Mouse (Mus musculus): Measurements from ENCODE around the gene Socs3.

Socs3 gene

DNA sequence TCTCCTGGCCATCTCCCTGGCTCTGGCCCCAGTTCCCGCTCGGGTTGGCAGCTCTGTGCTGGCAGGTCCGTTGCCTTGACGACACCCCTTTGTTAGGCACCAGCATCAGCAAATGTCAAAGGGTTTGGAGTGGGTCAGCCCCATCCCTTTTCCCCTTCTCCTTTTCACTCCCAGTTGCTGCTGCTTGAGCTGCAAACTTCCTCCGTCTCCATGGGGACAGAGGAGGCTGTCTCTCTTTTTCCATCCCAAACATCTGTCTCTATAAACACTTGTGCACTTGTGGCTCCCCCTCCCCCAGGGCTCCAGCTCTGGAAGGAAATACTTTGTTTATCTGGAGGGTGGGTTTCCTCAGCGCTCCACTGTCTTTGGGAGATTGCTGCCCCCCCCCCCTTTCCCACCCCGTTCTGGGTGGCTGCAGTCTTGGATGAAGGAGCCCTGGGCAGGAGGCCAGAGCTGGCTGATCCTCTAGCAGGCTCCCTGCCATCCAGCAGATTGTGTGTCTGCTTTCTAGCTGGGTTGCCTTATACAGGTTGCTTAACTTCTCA lies 30.0 kb downstream of the Socs3 start:
- no peak for DNase-seq (ENCODE audit: low read depth, low spot score)
- Histone ChIP-seq H3K36me3 (ENCODE audit: control insufficient read depth, insufficient read depth, low read length, poor library complexity, severe bottlenecking) (no peaks in the 10 kb centered on the region), H3K27me3 (ENCODE audit: control insufficient read depth, insufficient read depth, low read length, poor library complexity, severe bottlenecking) (no peaks in the 10 kb centered on the region)

DNA sequence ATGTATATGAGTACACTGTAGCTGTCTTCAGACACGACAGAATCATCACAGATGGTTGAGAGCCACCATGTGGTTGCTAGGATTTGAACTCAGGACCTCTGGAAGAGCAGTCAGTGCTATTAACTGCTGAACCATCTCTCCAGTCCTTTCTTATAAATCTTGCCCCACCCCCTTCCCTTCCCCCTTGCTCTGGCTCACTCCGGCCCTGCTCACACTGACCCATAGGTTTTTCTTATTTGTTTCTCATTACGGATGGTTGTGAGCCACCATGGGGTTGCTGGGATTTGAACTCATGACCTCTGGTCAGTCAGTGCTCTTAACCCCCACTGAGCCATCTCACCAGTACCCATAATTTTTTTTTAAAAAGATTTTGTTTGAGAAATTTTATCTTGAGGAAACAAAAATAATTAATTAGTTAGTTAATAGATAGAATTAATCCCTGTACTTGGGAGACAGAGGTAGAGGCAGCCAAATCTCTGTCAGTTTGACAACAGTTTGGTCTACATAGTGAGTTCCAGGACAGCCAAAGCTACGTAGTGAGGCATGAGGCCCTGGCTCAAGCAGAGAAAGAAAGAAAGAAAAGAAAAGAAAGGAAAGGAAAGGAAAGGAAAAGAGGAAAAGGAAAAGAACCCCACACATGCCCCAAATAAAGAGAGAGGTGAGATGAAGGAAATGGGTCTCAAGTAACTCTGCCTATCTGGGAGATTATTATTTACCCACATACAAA lies 30.7 kb downstream of the Socs3 start:
- DNase-seq (ENCODE audit: low read depth, low spot score) = no peak
- H3K36me3 ChIP-seq (ENCODE audit: control insufficient read depth, insufficient read depth, low read length, poor library complexity, severe bottlenecking) = no peaks in the 10 kb centered on the region
- H3K27me3 ChIP-seq (ENCODE audit: control insufficient read depth, insufficient read depth, low read length, poor library complexity, severe bottlenecking) = no peaks in the 10 kb centered on the region

GRCm38 (mm10) chr11:117936202-117936601 lies 33.6 kb downstream of the Socs3 start:
- DNase-seq (ENCODE audit: low read depth, low spot score) = no peak
- no peaks in the 10 kb centered on the region for H3K27me3 ChIP-seq (ENCODE audit: control insufficient read depth, insufficient read depth, low read length, poor library complexity, severe bottlenecking)

DNA sequence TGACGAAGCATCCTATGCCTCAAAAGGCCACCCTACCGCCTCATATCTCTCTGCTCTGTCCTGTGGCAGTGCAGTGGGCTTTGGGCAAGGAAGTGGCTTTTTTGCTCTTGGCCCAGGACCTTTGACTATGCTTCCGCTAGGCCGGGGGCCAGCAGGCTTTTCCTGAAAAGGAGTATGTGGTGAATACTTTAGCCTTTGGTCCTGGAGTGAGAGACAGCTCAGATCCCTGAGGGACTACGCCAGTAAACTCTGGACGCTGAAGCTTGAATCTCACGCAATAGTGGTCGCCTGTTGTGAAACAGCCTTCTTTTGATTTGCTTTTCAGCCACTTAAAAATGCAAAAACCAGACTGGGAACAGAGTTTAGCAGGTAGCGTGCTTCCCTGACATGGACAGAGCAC lies 34.2 kb downstream of the Socs3 start:
- H3K36me3 ChIP-seq (ENCODE audit: control insufficient read depth, insufficient read depth, low read length, poor library complexity, severe bottlenecking) = no peaks in the 10 kb centered on the region
- no peaks in the 10 kb centered on the region for H3K27me3 ChIP-seq (ENCODE audit: control insufficient read depth, insufficient read depth, low read length, poor library complexity, severe bottlenecking)
- no peak for DNase-seq (ENCODE audit: low read depth, low spot score)

More at GRCm38 (mm10) chr11:117936202-117936601, 33.6 kb downstream of the Socs3 start:
- H3K36me3 ChIP-seq (ENCODE audit: control insufficient read depth, insufficient read depth, low read length, poor library complexity, severe bottlenecking) = no peaks in the 10 kb centered on the region

DNA sequence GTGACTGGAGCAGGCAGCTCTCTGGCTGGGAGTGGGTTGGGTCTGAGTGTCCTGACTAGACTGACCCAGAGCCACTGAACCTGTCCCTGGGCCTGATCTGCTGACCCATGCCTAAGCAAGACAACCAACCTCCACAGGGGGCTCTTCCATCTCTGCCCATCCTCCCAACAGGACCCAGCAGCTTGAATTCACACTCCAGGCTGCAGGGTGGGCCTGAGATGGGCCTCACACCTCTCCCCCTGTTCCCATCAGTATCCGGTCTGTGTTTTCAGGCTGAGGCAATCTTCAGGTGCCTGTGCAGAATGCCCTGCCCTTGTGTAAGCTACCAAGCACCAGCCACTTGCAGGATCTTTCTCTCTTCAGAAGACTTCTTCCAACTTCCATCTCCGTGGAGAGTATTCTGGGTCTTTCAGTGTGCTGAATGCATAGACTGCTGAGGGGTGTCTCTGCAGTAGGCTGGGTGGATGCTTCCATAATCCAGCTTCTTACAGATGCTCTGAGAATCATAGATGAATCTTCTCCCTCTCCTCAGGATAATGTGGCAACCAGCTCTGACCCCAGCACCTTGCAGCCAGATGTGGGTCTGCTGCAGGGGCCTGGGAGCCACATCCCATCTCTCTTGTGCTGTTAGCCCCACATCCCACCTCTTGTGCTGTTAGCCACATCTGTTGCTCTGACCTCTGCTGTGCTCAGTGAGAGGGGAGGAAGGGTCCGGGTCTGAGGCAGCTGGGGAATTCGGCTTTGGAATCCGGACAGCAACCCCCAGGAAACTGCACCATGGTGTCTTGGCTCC lies 35.1 kb downstream of the Socs3 start:
- H3K27me3 ChIP-seq (ENCODE audit: control insufficient read depth, insufficient read depth, low read length, poor library complexity, severe bottlenecking) = no peaks in the 10 kb centered on the region
- no peaks in the 10 kb centered on the region for H3K36me3 ChIP-seq (ENCODE audit: control insufficient read depth, insufficient read depth, low read length, poor library complexity, severe bottlenecking)
- DNase-seq (ENCODE audit: low read depth, low spot score) = no peak

DNA sequence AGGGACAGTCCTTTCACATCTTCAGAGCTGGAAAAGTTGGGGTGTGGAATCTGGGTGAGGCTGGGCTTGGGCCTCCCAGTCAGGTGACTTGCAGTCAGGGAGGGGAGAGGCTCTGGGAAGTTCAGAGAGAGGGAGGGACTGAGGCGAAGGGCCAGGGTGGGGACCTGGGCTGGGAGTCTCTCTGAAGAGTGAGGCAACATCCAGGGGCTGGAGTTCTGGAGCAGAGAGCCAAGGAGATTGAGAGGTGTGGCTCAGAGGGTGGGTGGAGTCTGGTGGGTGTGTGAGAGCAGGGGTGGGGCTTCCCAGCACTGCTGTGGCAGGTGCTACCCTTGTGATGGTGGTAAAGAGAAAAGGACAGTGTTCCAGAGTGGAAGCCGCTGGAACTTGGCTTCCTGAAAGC lies 35.7 kb downstream of the Socs3 start:
- H3K36me3 ChIP-seq (ENCODE audit: control insufficient read depth, insufficient read depth, low read length, poor library complexity, severe bottlenecking) = no peaks in the 10 kb centered on the region
- H3K27me3 ChIP-seq (ENCODE audit: control insufficient read depth, insufficient read depth, low read length, poor library complexity, severe bottlenecking) = no peaks in the 10 kb centered on the region
- no peak for DNase-seq (ENCODE audit: low read depth, low spot score)

DNA sequence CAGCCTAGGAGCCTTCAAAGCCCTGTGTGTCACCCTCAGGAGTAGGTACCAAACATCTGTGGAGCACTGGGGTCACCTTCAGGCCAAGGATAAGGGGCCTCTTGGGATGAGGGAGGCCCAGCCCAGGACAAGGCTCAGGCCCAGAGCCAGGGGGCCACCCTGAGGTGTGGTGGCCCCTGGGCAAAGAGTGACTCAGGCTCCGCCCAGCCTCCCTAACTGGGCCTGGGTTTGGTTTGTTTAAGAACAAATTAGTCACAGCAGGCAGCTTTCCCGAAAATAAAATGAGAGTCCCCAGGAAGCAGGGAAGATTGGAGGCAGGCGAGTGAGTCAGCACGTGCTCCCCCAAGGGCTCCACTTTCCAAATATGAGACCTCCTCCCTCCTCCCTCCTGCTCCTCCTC lies 37.7 kb downstream of the Socs3 start:
- Histone ChIP-seq H3K27me3 (ENCODE audit: control insufficient read depth, insufficient read depth, low read length, poor library complexity, severe bottlenecking) (no peaks in the 10 kb centered on the region), H3K36me3 (ENCODE audit: control insufficient read depth, insufficient read depth, low read length, poor library complexity, severe bottlenecking) (no peaks in the 10 kb centered on the region)
- no peak for DNase-seq (ENCODE audit: low read depth, low spot score)

DNA sequence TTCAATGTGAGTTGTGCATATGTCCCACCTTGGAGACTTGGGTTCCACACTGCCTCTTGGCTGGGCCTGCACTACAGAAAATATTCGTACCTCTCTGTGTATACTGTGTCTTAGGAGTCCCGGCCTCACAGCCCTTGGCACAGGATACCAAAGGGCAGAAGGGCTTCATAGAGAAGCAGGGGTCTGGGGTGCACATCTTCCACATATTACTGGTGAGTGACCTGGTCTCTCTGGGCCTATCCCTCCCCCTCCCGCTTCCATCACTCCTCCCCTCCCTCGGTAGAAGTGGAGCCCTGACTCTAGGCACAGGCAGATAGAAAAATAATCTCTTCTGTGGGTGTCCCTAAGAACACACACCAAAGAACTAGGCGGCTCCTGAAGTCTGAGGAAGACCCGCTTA lies 38.3 kb downstream of the Socs3 start:
- no peaks in the 10 kb centered on the region for H3K27me3 ChIP-seq (ENCODE audit: control insufficient read depth, insufficient read depth, low read length, poor library complexity, severe bottlenecking)

DNA sequence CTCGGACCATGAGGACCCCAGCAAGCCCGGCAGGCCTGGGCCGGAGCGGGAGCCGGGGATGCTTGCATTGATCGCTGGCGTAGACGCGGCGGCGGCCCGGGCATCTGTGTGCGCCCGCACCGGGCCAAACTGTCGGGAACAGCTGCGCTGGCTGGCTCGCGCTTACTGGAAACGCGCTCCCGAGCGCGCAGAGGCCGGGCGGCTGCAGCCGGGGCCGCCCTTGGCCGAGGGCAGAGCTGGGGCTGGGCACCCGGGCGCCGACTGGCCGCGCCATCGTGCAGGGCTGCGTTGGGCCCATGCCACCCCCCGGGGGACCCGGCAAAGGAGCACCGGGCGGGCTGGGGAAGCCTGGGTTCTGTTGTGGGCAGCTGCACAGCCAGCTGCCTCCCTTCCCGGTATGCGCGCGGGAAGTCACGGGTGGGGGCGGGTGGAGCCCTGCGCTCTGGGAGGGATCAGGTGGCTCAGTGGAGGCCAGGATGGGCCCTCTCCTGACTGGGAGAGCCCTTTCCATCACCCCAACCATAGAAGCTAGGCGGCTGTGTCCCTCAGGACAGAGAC lies 39.0 kb downstream of the Socs3 start:
- no peak for DNase-seq (ENCODE audit: low read depth, low spot score)
- Histone ChIP-seq H3K27me3 (ENCODE audit: control insufficient read depth, insufficient read depth, low read length, poor library complexity, severe bottlenecking) (no peaks in the 10 kb centered on the region), H3K36me3 (ENCODE audit: control insufficient read depth, insufficient read depth, low read length, poor library complexity, severe bottlenecking) (no peaks in the 10 kb centered on the region)

More for the DNA sequence above, 38.3 kb downstream of the Socs3 start:
- DNase-seq (ENCODE audit: low read depth, low spot score) = no peak
- no peaks in the 10 kb centered on the region for H3K36me3 ChIP-seq (ENCODE audit: control insufficient read depth, insufficient read depth, low read length, poor library complexity, severe bottlenecking)

DNA sequence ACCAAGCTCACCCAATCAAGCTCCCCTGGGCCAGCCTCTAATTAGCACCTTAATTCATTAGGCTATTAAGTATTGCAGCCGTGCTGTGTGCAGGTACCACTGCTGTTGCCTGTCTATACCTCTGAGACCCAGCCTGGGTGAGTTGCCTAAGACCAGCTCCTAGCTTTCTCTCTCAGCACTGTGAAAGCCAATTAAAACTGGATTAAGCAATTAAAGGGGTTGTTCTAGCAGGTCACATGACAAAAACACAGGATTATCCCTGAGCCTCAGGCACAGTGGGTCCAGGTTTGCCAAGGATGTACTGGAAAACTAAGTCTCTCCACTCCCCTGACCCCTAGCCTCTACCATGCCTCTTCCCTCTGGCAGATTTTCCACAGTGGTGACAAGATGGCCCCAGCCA lies 44.3 kb downstream of the Socs3 start:
- Histone ChIP-seq H3K36me3 (ENCODE audit: control insufficient read depth, insufficient read depth, low read length, poor library complexity, severe bottlenecking) (no peaks in the 10 kb centered on the region), H3K27me3 (ENCODE audit: control insufficient read depth, insufficient read depth, low read length, poor library complexity, severe bottlenecking) (no peaks in the 10 kb centered on the region)
- no peak for DNase-seq (ENCODE audit: low read depth, low spot score)

GRCm38 (mm10) chr11:117924466-117924865 lies 45.4 kb downstream of the Socs3 start:
- DNase-seq (ENCODE audit: low read depth, low spot score) = no peak
- Histone ChIP-seq H3K36me3 (ENCODE audit: control insufficient read depth, insufficient read depth, low read length, poor library complexity, severe bottlenecking) (no peaks in the 10 kb centered on the region), H3K27me3 (ENCODE audit: control insufficient read depth, insufficient read depth, low read length, poor library complexity, severe bottlenecking) (no peaks in the 10 kb centered on the region)

- H3K27me3 ChIP-seq (ENCODE audit: control insufficient read depth, insufficient read depth, low read length, poor library complexity, severe bottlenecking) = no peaks in the 10 kb centered on the region
- H3K36me3 ChIP-seq (ENCODE audit: control insufficient read depth, insufficient read depth, low read length, poor library complexity, severe bottlenecking) = no peaks in the 10 kb centered on the region
- DNase-seq (ENCODE audit: low read depth, low spot score) = no peak
Measured at GRCm38 (mm10) chr11:117923279-117923678, 46.6 kb downstream of the Socs3 start.

- no peaks in the 10 kb centered on the region for H3K36me3 ChIP-seq (ENCODE audit: control insufficient read depth, insufficient read depth, low read length, poor library complexity, severe bottlenecking)
- H3K27me3 ChIP-seq (ENCODE audit: control insufficient read depth, insufficient read depth, low read length, poor library complexity, severe bottlenecking) = no peaks in the 10 kb centered on the region
- DNase-seq (ENCODE audit: low read depth, low spot score) = no peak
Measured at GRCm38 (mm10) chr11:117919211-117919610, 50.6 kb downstream of the Socs3 start.

DNA sequence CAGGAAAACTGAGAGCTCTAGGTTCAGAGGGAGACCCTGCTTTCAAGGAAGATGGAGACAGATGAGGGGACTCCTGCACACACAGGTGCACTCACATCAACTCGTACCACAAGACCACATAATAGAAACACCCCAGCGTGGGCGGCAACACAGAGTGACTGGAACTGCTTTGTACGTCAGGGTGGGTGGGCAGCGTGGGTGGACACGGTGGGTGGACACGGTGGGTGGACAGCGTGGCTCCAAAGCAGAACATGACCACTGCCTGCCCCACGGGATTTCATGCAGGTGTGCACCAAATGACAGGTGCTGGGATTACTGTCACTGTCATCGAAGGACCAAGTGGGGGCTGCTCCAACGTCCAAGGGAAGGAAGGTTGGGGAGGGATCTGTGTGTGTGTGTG lies 51.3 kb downstream of the Socs3 start:
- no peaks in the 10 kb centered on the region for H3K36me3 ChIP-seq (ENCODE audit: control insufficient read depth, insufficient read depth, low read length, poor library complexity, severe bottlenecking)
- DNase-seq (ENCODE audit: low read depth, low spot score) = peak; percentile 85
- H3K27me3 ChIP-seq (ENCODE audit: control insufficient read depth, insufficient read depth, low read length, poor library complexity, severe bottlenecking) = no peaks in the 10 kb centered on the region

Data from splenic B cell, adult 2 months (primary cell).